Mouse (Mus musculus) CH12.LX (cell line): ENCODE measurements around the gene Ppp1r37.

Experiments
- BHLHE40 ChIP-seq: IDR thresholded peaks from 2 replicates; pipeline ENCODE4 v1.6.1; 2011; ENCODE audit warnings: mild to moderate bottlenecking, low read depth, low read length, improper control_type of control experiment
- CHD1 ChIP-seq: IDR thresholded peaks from 2 replicates; pipeline ENCODE4 v1.6.1; 2012; ENCODE audit warnings: low read depth, low read length, improper control_type of control experiment, inconsistent platforms
- CTCF ChIP-seq, 2 experiments: IDR thresholded peaks in 1 of 2; conservative IDR thresholded peaks in 1 of 2; 2 replicates each; pipeline ENCODE4 v1.5.1; 2011 to 2012; ENCODE audit warnings: low read depth in 2 of 2, low read length in 2 of 2, improper control_type of control experiment in 1 of 2, inconsistent platforms in 1 of 2, mild to moderate bottlenecking in 1 of 2, moderate library complexity in 1 of 2
- E2F4 ChIP-seq: IDR thresholded peaks from 2 replicates; pipeline ENCODE4 v1.6.1; 2011; ENCODE audit warnings: low read depth, low read length, improper control_type of control experiment; ENCODE audit not compliant: insufficient replicate concordance
- HCFC1 ChIP-seq: IDR thresholded peaks from 2 replicates; pipeline ENCODE4 v1.6.1; 2012; ENCODE audit warnings: low read depth, mild to moderate bottlenecking, inconsistent platforms, low read length, improper control_type of control experiment
- MYC ChIP-seq: IDR thresholded peaks from 2 replicates; pipeline ENCODE4 v1.6.1; 2011; ENCODE audit warnings: low read depth, mild to moderate bottlenecking, improper control_type of control experiment, low read length
- POLR2A ChIP-seq: IDR thresholded peaks from 2 replicates; pipeline ENCODE4 v1.6.1; 2011; ENCODE audit warnings: low read depth, mild to moderate bottlenecking, improper control_type of control experiment, low read length
- SIN3A ChIP-seq: IDR thresholded peaks from 2 replicates; pipeline ENCODE4 v1.6.1; 2012; ENCODE audit warnings: low read length, improper control_type of control experiment, inconsistent platforms
- TCF12 ChIP-seq: IDR thresholded peaks from 2 replicates; pipeline ENCODE4 v1.6.1; 2014; ENCODE audit warnings: low read depth, mild to moderate bottlenecking, inconsistent platforms, low read length, improper control_type of control experiment

GRCm38 (mm10) chr7:19560491-19561260 lies 2.2 kb downstream of the Ppp1r37 start:
- TF ChIP-seq TCF12 (no peak), CTCF (conservative IDR thresholded peaks at IDR 0.05 in 1 of 2, IDR thresholded peaks at IDR 0.05 in 1 of 2; ENCODE audit: low read depth in 2 of 2, low read length in 2 of 2) (no peak), BHLHE40 (no peak), SIN3A (peak; percentile 29; the same call in 1 of the 2 replicates), CHD1 (no peak), POLR2A (no peak), MYC (no peak), E2F4 (no peak), HCFC1 (no peak)
